Mouse (Mus musculus) frontal cortex, postnatal 14 days (tissue): ENCODE data around the gene Gm29289.
"Not testable (repeated sequence)": the region's sequence is repeated elsewhere in the genome, so short reads cannot be mapped to it uniquely, and the experiment has no call there.

Experiments
- DNase-seq, 2 experiments: peaks; one replicate each; pipeline ENCODE4 v3.0.0; 2022; ENCODE audit warnings: low spot score in 2 of 2

Gm29289 gene

GRCm38 (mm10) chrY:2932282-2932681, at the start of gene Gm29289:
TSS of gene Gm29289 (plus strand) at chrY:2932582.
- not testable (repeated sequence) for DNase-seq

- DNase-seq, result not testable (repeated sequence)
Measured at GRCm38 (mm10) chrY:2900689-2901088, 31.7 kb upstream of the Gm29289 start, which contains the start of gene Gm10352. TSS of gene Gm10352 (plus strand) at chrY:2900989.
